Mouse (Mus musculus) ES-Bruce4 (cell line): ENCODE measurements at regions not wholly inside any gene's neighbourhood (a gene's known extent, or its start where the extent isn't known, plus 50 kb on each side); places are given as distances from the start of the nearest gene placed in this dataset.

ENCODE experiments used
- CTCF ChIP-seq: IDR thresholded peaks from one replicate; pipeline ENCODE4 v1.8.1; 2011; ENCODE audit warnings: low read depth, low read length
- EP300 ChIP-seq: IDR thresholded peaks from 2 replicates; pipeline ENCODE4 v1.6.1; 2011; ENCODE audit warnings: low read depth, low read length; ENCODE audit not compliant: insufficient read depth
- POLR2A ChIP-seq: IDR thresholded peaks from one replicate; pipeline ENCODE4 v1.8.1; 2011; ENCODE audit warnings: low read length; ENCODE audit not compliant: insufficient read depth

- TF ChIP-seq EP300: no peak
- TF ChIP-seq POLR2A: no peak
- TF ChIP-seq CTCF: no peak
Measured at GRCm38 (mm10) chr3:52181326-52182101, 76.6 kb upstream of the Maml3 start.
